Mouse (Mus musculus) lung, postnatal 0 days (tissue): ENCODE measurements at regions not wholly inside any gene's neighbourhood (a gene's known extent, or its start where the extent isn't known, plus 50 kb on each side); places are given as distances from the start of the nearest gene placed in this dataset.

Experiments
- ATAC-seq: fragments of 200-750 bp; cut with Nextera tagmentation; 2 replicates; pipeline ENCODE4 v1.8.0; 2017; ENCODE audit warnings: moderate library complexity
- DNase-seq: peaks from one replicate; pipeline ENCODE4 v3.0.0-alpha.2; 2016; ENCODE audit warnings: low spot score
- H3K27ac ChIP-seq: fragments of 300-500 bp; sonication (generic); 2 replicates; pipeline ENCODE4 v1.5.1; 2014; ENCODE audit warnings: antibody characterized with exemption, mild to moderate bottlenecking, low read length, mixed read lengths
- H3K27me3 ChIP-seq: fragments of 300-500 bp; sonication (generic); replicated peaks from 2 replicates; pipeline ENCODE4 v1.6.1; 2014; ENCODE audit warnings: low read length, mixed read lengths; ENCODE audit not compliant: insufficient read depth
- H3K36me3 ChIP-seq: fragments of 300-500 bp; sonication (generic); 2 replicates; pipeline ENCODE4 v1.6.1; 2014; ENCODE audit warnings: low read length, mixed read lengths; ENCODE audit not compliant: insufficient read depth
- H3K4me1 ChIP-seq: fragments of 300-500 bp; sonication (generic); 2 replicates; pipeline ENCODE4 v1.6.1; 2014; ENCODE audit warnings: antibody characterized with exemption, low read depth, low read length, mixed read lengths; ENCODE audit not compliant: insufficient read depth
- H3K4me2 ChIP-seq: fragments of 300-500 bp; sonication (generic); replicated peaks from 2 replicates; pipeline ENCODE4 v1.6.1; 2014; ENCODE audit warnings: low read depth, mild to moderate bottlenecking, low read length, moderate library complexity, mixed read lengths
- H3K4me3 ChIP-seq: fragments of 300-500 bp; sonication (generic); 2 replicates; pipeline ENCODE4 v1.5.1; 2014; ENCODE audit warnings: low read depth, low read length
- H3K9ac ChIP-seq: fragments of 300-500 bp; sonication (generic); replicated peaks from 2 replicates; pipeline ENCODE4 v1.6.1; 2014; ENCODE audit warnings: low read depth, mild to moderate bottlenecking
- H3K9me3 ChIP-seq: fragments of 300-500 bp; sonication (generic); 2 replicates; pipeline ENCODE4 v1.6.1; 2016; ENCODE audit warnings: low read length, mixed read lengths
- CTCF ChIP-seq: IDR thresholded peaks from 2 replicates; pipeline ENCODE4 v1.5.1; 2016; ENCODE audit warnings: antibody characterized with exemption, mild to moderate bottlenecking
- EP300 ChIP-seq: IDR thresholded peaks from 2 replicates; pipeline ENCODE4 v1.6.1; 2016; ENCODE audit warnings: antibody characterized with exemption, mild to moderate bottlenecking, control low read depth
- WGBS: fragments of 180-500 bp; shearing (Covaris S2); extraction: QIAGEN DNeasy Blood & Tissue Kit; methylation state at CpG from one replicate; pipeline ENCODE4 v1.1.7; 2014; 5-methylcytosine and 5-hydroxymethylcytosine counted together

DNA sequence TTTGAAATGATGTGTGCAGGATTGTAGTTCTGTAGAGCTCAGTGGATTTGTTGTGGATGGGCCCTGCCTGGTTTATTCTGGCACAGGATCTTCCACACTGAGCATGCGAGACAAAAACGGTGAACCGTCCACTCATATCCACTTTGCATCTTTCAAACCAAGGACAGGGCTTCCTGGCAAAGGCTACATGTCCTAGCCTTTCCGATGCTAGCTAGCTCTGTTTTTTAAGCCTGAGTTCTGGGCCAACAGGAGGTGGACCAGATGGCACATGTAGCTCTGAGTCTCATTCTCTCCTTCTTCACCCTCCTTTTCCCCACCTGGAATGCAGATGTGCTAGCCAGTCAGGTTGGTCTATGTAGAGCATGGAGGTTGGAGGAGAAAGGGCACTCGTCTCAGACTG is 345.0 kb upstream of the Smim15 start:
- no peak for ATAC-seq
- TF ChIP-seq EP300 (no peak), CTCF (no peak)
- H3K27ac ChIP-seq = no peak overlapping the region
- H3K36me3 ChIP-seq = no peaks in the 10 kb centered on the region
- no peak overlapping the region for H3K4me2 ChIP-seq
- no peaks in the 10 kb centered on the region for H3K4me1 ChIP-seq
- no peaks in the 10 kb centered on the region for H3K9me3 ChIP-seq
- H3K9ac ChIP-seq = no peak overlapping the region
- WGBS = 82% methylated on average over 5 of the region's 5 CpGs
- DNase-seq = no peak
- H3K4me3 ChIP-seq = no peak overlapping the region
- H3K27me3 ChIP-seq = no peaks in the 10 kb centered on the region

DNA sequence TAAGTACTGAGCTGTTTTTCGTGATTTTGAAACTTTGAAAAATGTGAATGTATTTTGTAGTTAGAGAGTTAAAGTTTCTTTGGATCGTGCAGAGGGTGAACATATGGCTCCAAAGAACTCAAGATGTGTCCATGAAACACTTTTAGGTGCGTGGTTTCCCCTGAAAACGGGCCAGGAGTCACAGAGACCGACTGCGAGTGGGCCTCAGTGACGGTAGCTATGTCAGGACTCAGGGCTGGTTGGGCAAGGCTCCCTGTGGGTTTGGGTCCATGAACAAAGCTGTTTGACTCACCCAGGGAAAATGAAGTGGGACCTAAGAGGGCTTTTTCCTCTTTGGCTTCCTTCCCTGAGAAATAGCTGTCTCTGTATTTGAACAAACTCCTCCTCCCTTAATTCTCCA is 345.9 kb upstream of the Smim15 start:
- Histone ChIP-seq H3K4me1 (peaks cover 1% of the 10 kb centered on the region; the same call in 1 of the 2 replicates), H3K9me3 (no peaks in the 10 kb centered on the region), H3K36me3 (no peaks in the 10 kb centered on the region), H3K4me2 (no peak overlapping the region), H3K27me3 (no peaks in the 10 kb centered on the region), H3K9ac (no peak overlapping the region), H3K27ac (no peak overlapping the region), H3K4me3 (no peak overlapping the region)
- ATAC-seq (no peak), DNase-seq (peak; percentile 28)
- TF ChIP-seq CTCF (no peak), EP300 (no peak)
- WGBS = 77% methylated on average over 7 of the region's 7 CpGs

DNA sequence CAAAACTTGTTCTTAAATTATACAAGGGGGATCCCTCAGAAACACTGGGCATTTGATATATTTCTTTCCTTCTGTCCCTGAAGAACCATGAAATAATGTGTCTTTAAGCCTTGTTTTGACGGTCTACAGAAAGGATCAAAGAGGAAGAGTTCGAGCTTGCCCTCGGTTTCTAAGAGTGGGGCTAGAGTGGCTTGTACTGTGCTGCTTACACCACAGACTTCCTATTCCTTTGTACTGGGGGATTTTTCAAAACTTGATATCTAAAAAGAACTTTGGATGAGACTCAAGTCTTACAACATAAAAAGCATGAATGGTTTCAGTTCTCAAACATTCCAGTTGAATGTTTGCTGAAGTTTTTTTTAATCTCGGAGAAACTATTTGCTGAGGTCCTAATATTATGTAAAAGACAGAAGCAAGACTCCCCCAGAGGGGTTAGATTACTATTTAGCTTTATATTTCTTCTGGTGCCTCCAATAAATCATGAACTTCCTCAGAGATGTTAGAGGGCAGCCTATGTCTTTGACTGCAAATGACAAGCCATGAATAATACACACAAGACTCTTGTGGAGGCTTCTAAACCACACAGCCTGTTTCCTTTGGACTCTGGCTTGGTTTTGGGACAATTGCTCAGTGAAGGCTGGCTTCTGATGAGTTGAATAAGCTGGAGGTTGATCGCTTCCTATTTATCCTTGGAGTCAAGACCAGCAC is 352.0 kb upstream of the Smim15 start:
- 31% methylated on average over 5 of the region's 5 CpGs for WGBS

DNA sequence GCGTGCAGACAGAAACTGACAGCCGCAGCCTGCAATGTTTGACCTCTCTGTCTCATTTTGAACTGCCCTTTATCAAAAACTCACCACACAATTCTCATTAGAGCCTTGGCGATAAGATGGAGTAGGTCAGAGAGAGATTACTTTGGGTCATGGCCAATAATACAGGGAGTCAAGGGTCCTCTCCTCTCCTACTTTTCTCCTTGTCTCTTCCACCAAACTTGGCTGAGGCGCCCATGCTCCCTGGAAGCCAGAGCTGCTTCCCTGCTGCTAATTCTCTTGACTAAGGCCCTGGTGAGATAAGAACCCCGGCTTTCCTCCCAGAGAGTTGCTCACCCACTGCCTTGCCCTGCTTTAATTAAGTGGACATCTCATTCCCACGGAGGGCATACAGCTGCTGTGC is 355.3 kb upstream of the Smim15 start:
- H3K27me3 ChIP-seq = no peaks in the 10 kb centered on the region
- H3K36me3 ChIP-seq = no peaks in the 10 kb centered on the region
- H3K9me3 ChIP-seq = no peaks in the 10 kb centered on the region
- TF ChIP-seq EP300 (no peak), CTCF (no peak)
- 23% methylated on average over 6 of the region's 6 CpGs for WGBS
- peak; percentile 54 for ATAC-seq
- H3K9ac ChIP-seq = no peak overlapping the region
- DNase-seq = peak; percentile 46
- peaks cover 15% of the 10 kb centered on the region; the same call in 1 of the 2 replicates for H3K4me1 ChIP-seq
- H3K4me2 ChIP-seq = no peak overlapping the region
- H3K27ac ChIP-seq = no peak overlapping the region
- H3K4me3 ChIP-seq = no peak overlapping the region

More for the DNA sequence above, 352.0 kb upstream of the Smim15 start:
- Histone ChIP-seq H3K9me3 (no peaks in the 10 kb centered on the region), H3K4me3 (no peak overlapping the region), H3K4me1 (peaks cover 15% of the 10 kb centered on the region; the same call in 1 of the 2 replicates), H3K36me3 (no peaks in the 10 kb centered on the region), H3K4me2 (no peak overlapping the region), H3K27ac (no peak overlapping the region), H3K27me3 (no peaks in the 10 kb centered on the region), H3K9ac (no peak overlapping the region)
- TF ChIP-seq EP300 (no peak), CTCF (no peak)
- 0 out of 2 replicates have a peak, but pooled peaks have one; percentile 23 for ATAC-seq
- peak; percentile 75 for DNase-seq

DNA sequence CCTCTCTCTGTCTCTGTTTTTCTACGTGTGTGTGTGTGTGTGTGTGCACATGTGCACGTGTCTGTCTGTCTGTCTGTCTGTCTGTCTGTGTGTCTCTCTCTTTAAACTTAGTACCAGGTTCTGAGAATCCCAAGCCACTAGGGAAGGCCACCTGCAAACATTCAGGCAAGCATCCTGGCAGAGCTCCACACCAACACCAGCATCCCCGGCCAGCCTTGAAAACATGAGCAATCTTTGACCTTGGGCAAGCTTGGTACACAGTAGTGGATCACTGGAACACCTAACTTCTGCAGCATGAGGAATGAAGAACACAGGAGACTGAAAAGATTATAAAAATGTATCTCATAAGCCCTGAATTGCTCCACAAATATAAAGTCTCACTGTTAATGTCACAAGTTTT is 359.0 kb upstream of the Smim15 start:
- Histone ChIP-seq H3K4me2 (no peak overlapping the region), H3K4me3 (no peak overlapping the region), H3K9ac (no peak overlapping the region), H3K27me3 (no peaks in the 10 kb centered on the region), H3K36me3 (no peaks in the 10 kb centered on the region), H3K27ac (no peak overlapping the region), H3K4me1 (peaks cover 5% of the 10 kb centered on the region; the same call in 1 of the 2 replicates), H3K9me3 (no peaks in the 10 kb centered on the region)
- DNase-seq (no peak), ATAC-seq (no peak)
- TF ChIP-seq CTCF (no peak), EP300 (no peak)
- 75% methylated on average over 3 of the region's 3 CpGs for WGBS

DNA sequence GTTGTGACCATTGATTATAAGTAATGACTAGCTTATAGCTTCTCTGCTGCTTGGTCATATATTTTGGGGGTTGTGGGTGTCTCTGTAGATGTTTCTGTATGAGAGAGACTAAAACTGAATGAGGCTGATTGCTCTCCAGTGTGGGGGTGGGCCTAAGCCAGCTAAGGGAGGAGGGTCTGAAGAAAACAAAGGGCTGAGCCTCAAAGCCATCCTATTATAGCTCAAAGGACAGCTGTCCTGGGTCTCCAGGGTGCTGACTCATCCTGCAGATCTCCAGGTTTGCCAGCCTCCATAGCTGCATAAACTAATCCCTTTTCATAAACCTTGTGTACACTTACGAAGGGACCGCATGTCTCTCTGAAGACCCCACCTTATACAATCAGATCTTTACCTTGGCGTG is 360.3 kb upstream of the Smim15 start:
- WGBS = 90% methylated on average over 3 of the region's 3 CpGs
- Histone ChIP-seq H3K27ac (no peak overlapping the region), H3K27me3 (no peaks in the 10 kb centered on the region), H3K4me2 (no peak overlapping the region), H3K9ac (no peak overlapping the region), H3K4me1 (peaks cover 3% of the 10 kb centered on the region; the same call in 1 of the 2 replicates), H3K9me3 (no peaks in the 10 kb centered on the region), H3K36me3 (no peaks in the 10 kb centered on the region), H3K4me3 (no peak overlapping the region)
- TF ChIP-seq EP300 (no peak), CTCF (no peak)
- ATAC-seq (no peak), DNase-seq (no peak)
